In the genomic region with DNA sequence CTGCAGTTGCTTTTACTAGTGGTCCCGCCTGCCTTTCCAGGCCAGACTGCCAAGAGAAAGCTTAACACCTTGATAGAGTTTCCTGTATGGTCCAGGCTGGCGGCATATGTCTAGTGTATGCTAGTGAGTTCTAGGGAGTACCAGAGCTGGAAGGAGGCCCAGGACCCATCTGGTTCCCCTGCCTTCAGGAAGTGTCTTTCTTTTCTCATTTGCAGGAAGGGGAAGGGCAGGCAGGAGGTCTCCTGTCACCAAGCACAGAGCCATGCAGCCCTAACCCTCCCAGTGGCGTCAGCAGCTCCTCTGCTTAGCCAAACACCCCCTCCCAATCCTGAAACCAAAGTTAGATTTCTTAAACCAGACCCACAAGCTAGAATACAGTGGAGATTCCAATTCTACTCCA, we compare ENCODE assay signal across 9 mouse cellular contexts. TPM values are rescaled to one million over a fixed set of nuclear protein-coding genes. Genes with fewer than 3 reads are reported as not detected.
DNase-seq lines count a peak whose midpoint lies in the region; ATAC-seq lines count a peak whose summit lies in the region.
"Had no signal": no experiment of that assay in that cellular context is flagged by ENCODE, and none has a peak within 500 bp of the region (broad histone marks: within the 10 kb centered on the region; RNA-seq: fewer than 3 reads in every experiment).

No protein-coding gene starts in this region.

- H3K27ac ChIP-seq in forebrain, embryonic 10.5 days, result no peak overlapping the region
- no peak overlapping the region for H3K27ac ChIP-seq in hindbrain, embryonic 11.5 days (ENCODE audit: low read depth, low read length)
- H3K27ac ChIP-seq in limb, embryonic 13.5 days, result peak overlapping the region; percentile 76
- H3K27ac ChIP-seq in midbrain, embryonic 12.5 days (replicated peaks), result no peak overlapping the region

- no peak for ATAC-seq in hindbrain, embryonic 11.5 days (ENCODE audit: low FRiP score)
- ATAC-seq in limb, embryonic 13.5 days (ENCODE audit: low FRiP score, low read depth), result peak; percentile 84
- ATAC-seq in midbrain, embryonic 12.5 days (ENCODE audit: low FRiP score, low read depth), result no peak

- no peak overlapping the region for H3K9ac ChIP-seq in hindbrain, embryonic 11.5 days (ENCODE audit: low read depth, low read length)
- H3K9ac ChIP-seq in limb, embryonic 13.5 days, result peak overlapping the region; percentile 60
- no peak overlapping the region for H3K9ac ChIP-seq in midbrain, embryonic 12.5 days (replicated peaks)

- no peaks in the 10 kb centered on the region for H3K36me3 ChIP-seq in forebrain, embryonic 10.5 days (replicated peaks)
- H3K36me3 ChIP-seq in hindbrain, embryonic 11.5 days (ENCODE audit: control insufficient read depth, insufficient read depth, low read length), result no peaks in the 10 kb centered on the region
- no peaks in the 10 kb centered on the region for H3K36me3 ChIP-seq in limb, embryonic 13.5 days
- H3K36me3 ChIP-seq in midbrain, embryonic 12.5 days, result no peaks in the 10 kb centered on the region

- H3K4me2 ChIP-seq in hindbrain, embryonic 11.5 days (replicated peaks; ENCODE audit: low read depth, low read length), result peak overlapping the region; percentile 88
- H3K4me2 ChIP-seq in limb, embryonic 13.5 days (replicated peaks), result peak overlapping the region; percentile 93
- H3K4me2 ChIP-seq in midbrain, embryonic 12.5 days (replicated peaks), result peak overlapping the region; percentile 78

- H3K9me3 ChIP-seq in forebrain, embryonic 10.5 days, result no peaks in the 10 kb centered on the region
- no peaks in the 10 kb centered on the region for H3K9me3 ChIP-seq in hindbrain, embryonic 11.5 days (ENCODE audit: control insufficient read depth, low read length)
- no peaks in the 10 kb centered on the region for H3K9me3 ChIP-seq in limb, embryonic 13.5 days
- no peaks in the 10 kb centered on the region for H3K9me3 ChIP-seq in midbrain, embryonic 12.5 days

- peak; percentile 20 to 42 for DNase-seq in adrenal gland, adult (ENCODE audit: inconsistent age in 2 of 2, low spot score in 1 of 2)
- no peak for DNase-seq in adrenal gland, adult 18-20 months (ENCODE audit: low spot score in 2 of 2)
- peak; percentile 14 for DNase-seq in adrenal gland, postnatal 14 days
- DNase-seq in forebrain, embryonic 10.5 days (ENCODE audit: extremely low spot score, low spot score), result no peak
- DNase-seq in hindbrain, embryonic 11.5 days (ENCODE audit: low spot score), result peak; percentile 13
- no peak for DNase-seq in urinary bladder, adult 18-20 months (ENCODE audit: low spot score in 2 of 2)

- H3K27me3 ChIP-seq in forebrain, embryonic 10.5 days (ENCODE audit: poor library complexity, severe bottlenecking), result peaks cover 11% of the 10 kb centered on the region
- peaks cover 5% of the 10 kb centered on the region; the same call in 1 of the 2 replicates for H3K27me3 ChIP-seq in hindbrain, embryonic 11.5 days (ENCODE audit: control insufficient read depth, insufficient read depth, low read length)
- H3K27me3 ChIP-seq in limb, embryonic 13.5 days, result no peaks in the 10 kb centered on the region
- H3K27me3 ChIP-seq in midbrain, embryonic 12.5 days, result peaks cover 20% of the 10 kb centered on the region; the same call in 1 of the 2 replicates

- H3K4me1 ChIP-seq in forebrain, embryonic 10.5 days, result peaks cover 21% of the 10 kb centered on the region
- H3K4me1 ChIP-seq in hindbrain, embryonic 11.5 days (replicated peaks; ENCODE audit: control insufficient read depth, insufficient read depth, low read length), result peaks cover 10% of the 10 kb centered on the region; the same call in 1 of the 2 replicates
- H3K4me1 ChIP-seq in limb, embryonic 13.5 days, result peaks cover 28% of the 10 kb centered on the region
- peaks cover 18% of the 10 kb centered on the region for H3K4me1 ChIP-seq in midbrain, embryonic 12.5 days

- WGBS in forebrain, embryonic 10.5 days, result 14% methylated on average over 3 of the region's 3 CpGs
- WGBS in hindbrain, embryonic 11.5 days, result 22% methylated on average over 3 of the region's 3 CpGs
- 17% methylated on average over 3 of the region's 3 CpGs for WGBS in limb, embryonic 13.5 days
- WGBS in midbrain, embryonic 12.5 days, result 32% methylated on average over 3 of the region's 3 CpGs

- H3K4me3 ChIP-seq in forebrain, embryonic 10.5 days, result peak overlapping the region; percentile 60
- H3K4me3 ChIP-seq in hindbrain, embryonic 11.5 days (ENCODE audit: low read depth, low read length), result peak overlapping the region; percentile 36
- H3K4me3 ChIP-seq in limb, embryonic 13.5 days, result peak overlapping the region; percentile 54
- peak overlapping the region; percentile 42 for H3K4me3 ChIP-seq in midbrain, embryonic 12.5 days

RNA-seq across cellular contexts. Expression of gene Layn, which starts 1.1 kb away (rescaled TPM):
- 1 to 10 TPM; 4.3 to 4.8 TPM for total RNA-seq in adrenal gland, adult 18-20 months (2021)
- 8.2 and 8.6 TPM in 2 replicates for total RNA-seq in adrenal gland, postnatal 14 days (2021)
- 1.4 and 2.0 TPM in 2 replicates for polyA plus RNA-seq in forebrain, embryonic 10.5 days (2016; fragmentation: Nextera tagmentation; extraction: Ambion mirVana)
- polyA plus RNA-seq in hindbrain, embryonic 11.5 days (2014; fragmentation: Nextera tagmentation; extraction: Ambion mirVana), result 1.0 and 1.6 TPM in 2 replicates
- polyA plus RNA-seq in limb, embryonic 13.5 days (2015; fragmentation: Nextera tagmentation; extraction: Ambion mirVana), result 8.4 and 8.6 TPM in 2 replicates
- 1.3 and 1.4 TPM in 2 replicates for polyA plus RNA-seq in midbrain, embryonic 12.5 days (2016; fragmentation: Nextera tagmentation; extraction: Ambion mirVana)

RNA-seq across cellular contexts. Expression of gene Btg4, which starts 15.1 kb away (rescaled TPM):
- total RNA-seq in adrenal gland, adult 18-20 months (2021), result not detected
- total RNA-seq in adrenal gland, postnatal 14 days (2021), result not detected in 2 replicates
- not detected in 2 replicates for polyA plus RNA-seq in forebrain, embryonic 10.5 days (2016; fragmentation: Nextera tagmentation; extraction: Ambion mirVana)
- polyA plus RNA-seq in hindbrain, embryonic 11.5 days (2014; fragmentation: Nextera tagmentation; extraction: Ambion mirVana), result not detected in 2 replicates
- not detected in 2 replicates for polyA plus RNA-seq in limb, embryonic 13.5 days (2015; fragmentation: Nextera tagmentation; extraction: Ambion mirVana)
- not detected in 2 replicates for polyA plus RNA-seq in midbrain, embryonic 12.5 days (2016; fragmentation: Nextera tagmentation; extraction: Ambion mirVana)
- total RNA-seq: layer of hippocampus, adult 8-10 months had no signal

RNA-seq across cellular contexts. Expression of gene 4833427G06Rik, which starts 26.1 kb away (rescaled TPM):
- total RNA-seq in adrenal gland, adult 18-20 months (2021), result not detected
- not detected in 2 replicates for total RNA-seq in adrenal gland, postnatal 14 days (2021)
- not detected in 2 replicates for polyA plus RNA-seq in forebrain, embryonic 10.5 days (2016; fragmentation: Nextera tagmentation; extraction: Ambion mirVana)
- 0.88 and 1.5 TPM in 2 replicates for polyA plus RNA-seq in hindbrain, embryonic 11.5 days (2014; fragmentation: Nextera tagmentation; extraction: Ambion mirVana)
- polyA plus RNA-seq in limb, embryonic 13.5 days (2015; fragmentation: Nextera tagmentation; extraction: Ambion mirVana), result not detected in 2 replicates
- polyA plus RNA-seq in midbrain, embryonic 12.5 days (2016; fragmentation: Nextera tagmentation; extraction: Ambion mirVana), result 0.24 TPM in 1 of 2 replicates, not detected in the other

Comparison
In these comparisons a context has a peak if more than half of its experiments do, and no peak if none do; other contexts are left out.
1. DNase-seq: peak in adrenal gland, adult (2 of 2), adrenal gland, postnatal 14 days (single experiment) and hindbrain, embryonic 11.5 days (single experiment); none in adrenal gland, adult 18-20 months (0 of 2), forebrain, embryonic 10.5 days (single experiment) and urinary bladder, adult 18-20 months (0 of 2).
2. Peak in every context shown above with its lines, with median percentiles within 50 percentile points of each other: H3K4me3 ChIP-seq and H3K4me2 ChIP-seq.